Mouse (Mus musculus) lung, adult 2 months (tissue): ENCODE measurements around the gene Usp46.

Experiments used
- CTCF ChIP-seq: fragments of 200-500 bp; IDR thresholded peaks from 2 replicates; pipeline ENCODE4 v1.5.1; 2011; ENCODE audit warnings: mild to moderate bottlenecking, low read length, control low read depth; ENCODE audit not compliant: insufficient read depth
- POLR2A ChIP-seq: fragments of 200-500 bp; IDR thresholded peaks from 2 replicates; pipeline ENCODE4 v1.6.1; 2011; ENCODE audit warnings: low read depth, mild to moderate bottlenecking, control low read depth, low read length, borderline replicate concordance; ENCODE audit errors: extremely low read depth

DNA sequence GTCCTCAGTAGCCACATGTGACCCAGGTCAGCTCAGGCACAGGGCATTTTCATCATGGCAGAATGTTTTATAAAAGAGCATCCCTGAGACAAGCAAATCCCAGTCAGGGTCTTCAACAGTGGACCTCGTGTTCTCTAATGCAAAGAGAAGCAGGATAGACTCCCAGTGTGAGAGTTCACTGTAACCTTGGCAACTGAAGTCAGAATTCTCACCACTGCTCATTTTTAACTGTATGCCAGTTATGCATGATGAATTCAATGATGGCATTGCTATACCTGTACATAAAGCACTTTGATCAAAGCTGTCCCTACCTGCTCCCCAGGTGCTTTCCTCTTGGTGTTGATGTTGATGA, 116.6 kb downstream of the Usp46 start:
- TF ChIP-seq POLR2A: no peak
- TF ChIP-seq CTCF: no peak
